Mouse (Mus musculus): Measurements from ENCODE around the gene Aldh6a1. TPM values are rescaled to one million over a fixed set of nuclear protein-coding genes. Genes with fewer than 3 reads are reported as not detected.

Aldh6a1 gene
- total RNA-seq, 1 experiment from 2014 or later, result 22.3 TPM

DNA sequence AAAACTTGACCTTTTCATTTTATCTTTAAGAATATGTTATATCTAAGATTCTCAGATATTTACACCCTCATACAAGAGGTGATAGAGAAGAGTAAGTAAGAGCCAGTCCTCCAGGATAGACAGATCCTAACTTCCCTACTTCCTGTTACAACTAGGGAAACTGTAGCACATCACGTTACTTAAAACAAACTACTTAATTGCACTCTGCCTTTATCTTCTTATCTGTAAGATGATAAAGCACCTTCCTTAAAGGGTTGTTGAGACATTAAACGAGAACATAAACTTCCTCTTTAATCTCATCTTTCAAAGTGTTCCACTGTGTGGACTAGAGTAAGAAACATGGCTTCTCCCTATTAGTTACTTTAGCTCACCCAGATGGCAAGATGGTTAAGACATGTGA is 12.1 kb downstream of the Aldh6a1 start:
- no peak for ATAC-seq (replicated peaks in 1 of 2; ENCODE audit: insufficient read depth in 1 of 2, low FRiP score in 2 of 2, low TSS enrichment in 1 of 2, low read depth in 1 of 2, poor library complexity in 2 of 2, severe bottlenecking in 2 of 2)

DNA sequence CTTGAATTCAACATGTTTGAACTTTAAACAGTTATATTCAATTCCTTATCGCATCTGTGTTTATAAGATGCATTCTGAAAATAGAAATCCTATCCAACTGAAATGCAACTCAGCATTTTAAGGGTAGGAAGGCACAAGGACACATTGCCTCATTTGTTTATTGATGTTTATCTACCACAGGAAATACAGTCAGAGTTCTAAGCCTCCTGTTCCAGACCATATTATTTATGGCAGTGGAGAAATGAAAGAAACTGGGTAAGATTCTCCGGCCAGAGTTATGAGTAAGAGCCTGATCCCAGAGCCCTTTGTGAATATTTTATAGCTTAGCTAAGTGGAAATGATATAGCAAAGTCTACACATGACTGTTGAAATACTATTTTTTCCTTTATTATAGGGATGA is 21.0 kb downstream of the Aldh6a1 start:
- no peak for ATAC-seq (replicated peaks in 1 of 2; ENCODE audit: insufficient read depth in 1 of 2, low FRiP score in 2 of 2, low TSS enrichment in 1 of 2, low read depth in 1 of 2, poor library complexity in 2 of 2, severe bottlenecking in 2 of 2)

DNA sequence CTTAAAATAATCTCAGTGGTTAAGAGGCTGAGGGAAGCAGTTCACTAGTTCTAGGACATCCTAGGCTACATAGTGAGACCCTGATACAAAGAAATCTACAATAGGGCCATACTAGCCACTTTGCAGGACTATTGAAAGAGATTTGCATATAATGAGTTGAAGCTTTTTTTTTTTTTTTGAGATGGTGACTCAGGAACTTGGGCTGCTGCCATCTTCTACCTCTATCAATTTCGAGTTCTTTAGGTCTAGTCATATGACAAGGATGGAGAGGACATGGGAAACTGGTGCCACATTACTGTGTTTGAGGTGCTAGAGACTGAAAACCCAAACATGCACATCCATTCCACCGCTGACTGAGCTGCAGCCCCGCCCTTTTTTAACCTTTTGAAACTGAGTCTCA is 26.8 kb downstream of the Aldh6a1 start:
- ATAC-seq (replicated peaks in 1 of 2; ENCODE audit: insufficient read depth in 1 of 2, low FRiP score in 2 of 2, low TSS enrichment in 1 of 2, low read depth in 1 of 2, poor library complexity in 2 of 2, severe bottlenecking in 2 of 2), result no peak

DNA sequence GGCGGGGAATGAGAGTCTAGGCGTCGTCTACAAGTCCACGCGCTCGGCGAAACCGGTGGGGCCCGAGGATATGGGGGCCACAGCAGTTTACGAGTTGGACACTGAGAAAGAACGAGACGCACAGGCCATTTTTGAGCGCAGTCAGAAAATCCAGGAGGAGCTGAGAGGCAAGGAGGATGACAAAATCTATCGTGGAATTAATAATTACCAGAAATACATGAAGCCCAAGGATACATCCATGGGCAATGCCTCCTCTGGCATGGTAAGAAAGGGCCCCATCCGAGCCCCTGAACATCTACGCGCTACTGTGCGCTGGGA is 33.2 kb downstream of the Aldh6a1 start:
- 0 out of 4 replicates have a peak, but pooled peaks of 1 of the 2 experiments have one; percentile 3 for ATAC-seq (replicated peaks in 1 of 2; ENCODE audit: insufficient read depth in 1 of 2, low FRiP score in 2 of 2, low TSS enrichment in 1 of 2, low read depth in 1 of 2, poor library complexity in 2 of 2, severe bottlenecking in 2 of 2)

DNA sequence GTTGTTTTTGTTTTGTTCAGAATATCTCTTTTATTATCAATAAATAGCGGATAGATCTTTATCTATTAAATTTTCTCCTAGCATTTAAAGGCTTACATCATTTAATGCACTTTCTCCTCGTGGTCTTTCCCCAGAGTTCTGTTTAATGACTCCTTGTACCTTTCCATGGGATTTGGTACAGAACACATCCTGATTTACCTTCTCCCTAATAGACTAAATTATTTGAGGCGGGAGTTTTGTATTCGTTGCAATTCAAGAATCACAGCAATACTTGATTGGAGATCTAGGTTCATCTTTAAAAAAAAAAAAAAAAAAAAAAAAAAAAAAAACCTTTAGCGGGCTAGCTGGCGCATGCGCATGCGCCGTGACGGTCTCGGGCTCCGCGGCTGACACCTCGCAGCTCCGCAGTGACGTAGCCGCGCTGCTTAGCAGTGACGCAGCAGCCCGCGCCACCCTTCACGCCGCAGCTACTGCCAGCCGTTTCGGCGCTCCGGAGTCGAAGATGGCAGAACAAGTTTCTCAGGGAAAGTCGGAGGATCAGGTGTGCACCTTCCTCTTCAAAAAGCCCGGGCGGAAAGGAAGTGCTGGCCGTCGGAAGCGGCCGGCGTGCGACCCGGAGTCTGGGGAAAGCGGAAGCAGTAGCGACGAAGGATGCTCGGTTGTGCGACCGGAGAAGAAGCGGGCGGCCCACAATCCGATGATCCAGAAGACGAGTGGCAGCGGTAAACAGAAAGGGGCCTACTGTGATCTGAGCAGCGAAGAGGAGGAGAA is 33.8 kb downstream of the Aldh6a1 start, which contains the start of gene Rnf113a2:
Gene Rnf113a2, plus strand, starts transcription at position 363 of the 771 bp plus-strand sequence.
- ATAC-seq (replicated peaks in 1 of 2; ENCODE audit: insufficient read depth in 1 of 2, low FRiP score in 2 of 2, low TSS enrichment in 1 of 2, low read depth in 1 of 2, poor library complexity in 2 of 2, severe bottlenecking in 2 of 2), result peak; percentile 98 to 99

DNA sequence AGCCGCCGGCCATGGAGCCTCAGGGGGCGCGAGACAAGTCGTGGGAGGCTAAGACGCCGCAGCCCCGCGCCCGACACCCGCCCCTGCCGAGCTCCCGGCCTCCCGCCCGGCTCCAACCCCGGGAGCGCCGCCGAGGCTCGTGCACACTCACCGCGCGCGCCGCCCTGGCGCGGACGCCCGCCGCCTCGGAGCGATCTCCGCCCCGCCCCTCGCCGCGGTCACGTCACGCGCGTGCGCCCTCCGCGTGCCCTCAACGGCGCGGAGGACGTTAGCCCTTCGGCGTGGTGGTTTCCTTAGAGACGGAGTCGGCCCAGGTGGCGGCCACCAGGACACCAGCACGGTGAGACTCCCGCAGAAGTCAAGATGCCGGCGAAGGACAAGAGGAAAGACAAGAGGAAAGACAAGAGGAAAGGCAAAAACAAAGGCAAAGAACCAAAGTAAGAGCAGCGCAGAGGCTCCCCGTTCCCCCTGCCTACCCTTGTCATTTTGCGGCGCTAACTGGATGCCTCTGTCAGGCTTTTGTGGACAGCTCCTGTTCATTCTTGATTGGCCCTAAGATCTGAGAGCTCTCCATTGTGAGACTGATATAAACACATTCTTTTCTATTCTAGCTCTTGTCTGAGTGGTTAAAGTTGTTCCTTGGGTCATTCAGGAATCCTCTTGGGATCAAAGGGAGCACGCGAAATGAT is 41.8 kb downstream of the Aldh6a1 start, which contains the start of the genes Entpd5 and Bbof1:
Gene Entpd5, minus strand, starts transcription at position 211 of the 689 bp plus-strand sequence.
Gene Bbof1, plus strand, starts transcription at position 253 of the 689 bp plus-strand sequence.
- ATAC-seq (replicated peaks in 1 of 2; ENCODE audit: insufficient read depth in 1 of 2, low FRiP score in 2 of 2, low TSS enrichment in 1 of 2, low read depth in 1 of 2, poor library complexity in 2 of 2, severe bottlenecking in 2 of 2), result peak; percentile 77 to 92

DNA sequence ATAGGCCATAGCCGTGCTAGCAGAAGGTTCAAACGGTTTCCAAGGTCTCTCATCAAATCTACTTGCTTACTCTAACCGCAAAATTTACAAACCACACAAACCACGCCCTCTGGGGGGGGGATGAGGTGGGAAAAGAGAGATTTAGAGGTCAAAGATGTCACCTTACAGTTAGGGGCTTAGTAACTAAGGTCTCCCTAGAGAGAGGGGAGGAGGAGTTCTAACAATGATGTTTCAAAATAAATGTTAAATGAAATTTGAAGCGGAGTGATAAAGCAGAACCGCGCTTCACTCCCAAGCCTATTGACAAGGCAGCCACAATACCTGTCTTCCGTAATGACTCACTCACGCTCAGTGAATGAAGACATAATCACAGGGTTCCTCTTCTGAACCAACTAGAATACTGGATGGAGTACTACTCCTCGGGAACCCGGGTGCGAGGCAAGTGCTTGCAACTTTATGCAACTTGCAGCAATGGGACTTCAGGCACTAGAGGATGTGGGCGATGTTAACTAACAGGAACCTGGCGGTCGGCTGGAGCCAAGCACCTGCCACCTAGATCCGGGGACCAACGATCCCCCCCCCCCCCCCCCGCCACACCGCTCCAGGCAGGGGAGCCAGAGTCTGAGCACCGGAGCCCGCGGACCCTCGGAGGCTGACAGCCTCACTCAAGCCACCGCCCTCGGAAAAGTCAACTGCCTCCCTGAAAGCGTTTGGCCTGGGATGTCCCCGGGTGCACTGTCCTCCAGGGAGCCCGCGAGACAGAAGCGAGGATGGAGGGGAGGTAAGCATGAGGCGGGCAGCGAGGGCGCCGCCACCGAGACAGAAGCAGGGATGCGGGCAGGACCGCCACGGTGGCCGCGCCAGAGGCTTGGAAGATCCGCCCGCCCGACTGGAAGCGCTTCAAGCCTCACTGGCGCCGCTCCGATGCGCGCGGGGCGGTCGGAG is 42.7 kb downstream of the Aldh6a1 start:
- ATAC-seq (replicated peaks in 1 of 2; ENCODE audit: insufficient read depth in 1 of 2, low FRiP score in 2 of 2, low TSS enrichment in 1 of 2, low read depth in 1 of 2, poor library complexity in 2 of 2, severe bottlenecking in 2 of 2), result peak; percentile 54 to 74

DNA sequence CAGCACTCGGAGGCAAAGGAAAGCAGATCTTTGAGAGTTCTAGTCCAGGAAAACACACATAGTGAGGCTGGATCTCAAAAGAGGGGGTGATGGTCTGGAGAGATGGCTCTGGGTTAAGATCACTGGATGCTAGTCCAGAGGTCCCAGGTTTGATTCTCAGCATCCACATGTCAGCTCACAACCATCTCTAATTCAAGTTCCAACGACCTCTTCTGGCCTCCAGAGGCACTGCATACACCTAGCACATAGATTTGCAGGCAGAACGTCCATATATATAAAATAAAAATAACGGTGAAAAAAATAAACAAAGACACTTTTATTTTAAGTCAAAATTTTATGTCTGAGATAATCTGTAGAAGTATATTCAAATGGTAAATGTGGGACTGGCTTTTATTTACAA is 43.5 kb downstream of the Aldh6a1 start:
- ATAC-seq (replicated peaks in 1 of 2; ENCODE audit: insufficient read depth in 1 of 2, low FRiP score in 2 of 2, low TSS enrichment in 1 of 2, low read depth in 1 of 2, poor library complexity in 2 of 2, severe bottlenecking in 2 of 2), result no peak

DNA sequence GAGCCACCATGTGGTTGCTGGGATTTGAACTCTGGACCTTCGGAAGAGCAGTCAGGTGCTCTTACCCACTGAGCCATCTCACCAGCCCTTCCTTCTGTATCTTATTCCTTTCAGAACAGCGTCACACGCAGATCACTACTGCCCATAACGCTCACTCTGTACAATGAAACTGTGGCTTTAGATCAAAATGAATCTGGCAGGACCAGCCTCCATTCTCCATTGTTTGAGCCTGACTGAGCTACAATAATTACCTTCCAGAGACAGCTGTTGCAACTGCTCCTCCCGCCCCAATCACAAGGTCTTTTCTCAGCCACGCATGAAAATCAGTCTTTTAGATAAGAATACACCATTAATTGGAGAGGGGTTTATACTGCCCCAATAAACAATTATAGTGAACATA is 46.3 kb downstream of the Aldh6a1 start:
- ATAC-seq (replicated peaks in 1 of 2; ENCODE audit: insufficient read depth in 1 of 2, low FRiP score in 2 of 2, low TSS enrichment in 1 of 2, low read depth in 1 of 2, poor library complexity in 2 of 2, severe bottlenecking in 2 of 2), result no peak

DNA sequence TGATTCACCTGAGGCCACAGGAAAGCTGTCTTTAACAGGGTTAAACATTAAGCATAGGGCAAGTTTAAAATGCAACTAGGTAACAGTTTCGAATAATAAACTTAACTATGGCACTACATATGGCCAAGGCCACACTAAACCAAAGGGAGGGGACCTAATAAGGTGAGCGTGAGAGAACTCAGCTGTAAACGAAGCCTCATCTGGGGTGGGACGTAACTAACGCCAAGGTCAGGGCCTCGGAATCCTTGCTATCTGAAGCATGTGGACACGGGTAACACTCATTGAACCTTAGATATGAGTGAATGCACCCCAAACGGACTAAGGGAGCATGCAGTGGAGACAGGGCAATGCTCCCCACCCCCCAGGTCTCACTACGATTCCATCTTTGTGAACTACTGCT is 47.9 kb downstream of the Aldh6a1 start:
- no peak for ATAC-seq (replicated peaks in 1 of 2; ENCODE audit: insufficient read depth in 1 of 2, low FRiP score in 2 of 2, low TSS enrichment in 1 of 2, low read depth in 1 of 2, poor library complexity in 2 of 2, severe bottlenecking in 2 of 2)

DNA sequence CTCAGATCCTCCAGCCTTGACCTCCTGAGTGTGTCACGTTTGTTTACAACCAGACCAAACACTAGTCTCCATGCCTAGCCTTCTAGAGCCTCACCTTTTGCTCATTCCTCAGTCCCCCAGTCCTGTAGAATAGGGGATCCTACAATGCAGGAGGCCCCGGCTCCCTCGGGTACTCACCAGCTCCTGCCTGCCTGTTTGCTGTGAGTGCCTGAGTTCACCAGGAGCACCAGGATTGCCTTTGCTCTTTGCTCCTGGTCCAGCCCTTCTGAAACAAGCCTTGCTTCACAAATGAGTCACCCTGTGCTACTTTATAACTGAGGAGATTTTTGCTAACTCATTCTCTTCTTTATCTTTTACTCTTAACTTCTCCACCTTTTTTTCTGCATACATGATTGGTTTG is 50.2 kb downstream of the Aldh6a1 start:
- ATAC-seq (replicated peaks in 1 of 2; ENCODE audit: insufficient read depth in 1 of 2, low FRiP score in 2 of 2, low TSS enrichment in 1 of 2, low read depth in 1 of 2, poor library complexity in 2 of 2, severe bottlenecking in 2 of 2), result no peak

DNA sequence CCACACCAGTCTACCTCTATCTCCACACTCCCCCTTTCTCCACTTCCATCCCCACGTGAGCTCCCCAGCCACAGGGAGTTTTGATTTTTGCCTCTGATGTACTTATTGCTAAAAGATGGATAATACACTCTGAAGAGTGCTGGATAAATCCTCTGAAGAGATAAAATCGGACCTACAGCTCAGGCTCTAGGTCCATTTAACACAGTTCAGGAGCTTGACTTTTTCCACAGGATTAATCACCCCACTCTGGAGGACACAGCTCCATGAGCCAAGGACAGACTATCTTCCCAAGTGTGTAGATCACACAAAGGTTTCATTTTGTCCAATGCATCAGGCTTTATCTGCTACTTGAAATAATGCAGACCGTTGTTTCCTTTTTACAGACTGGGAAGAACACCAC is 50.7 kb downstream of the Aldh6a1 start:
- no peak for ATAC-seq (replicated peaks in 1 of 2; ENCODE audit: insufficient read depth in 1 of 2, low FRiP score in 2 of 2, low TSS enrichment in 1 of 2, low read depth in 1 of 2, poor library complexity in 2 of 2, severe bottlenecking in 2 of 2)

DNA sequence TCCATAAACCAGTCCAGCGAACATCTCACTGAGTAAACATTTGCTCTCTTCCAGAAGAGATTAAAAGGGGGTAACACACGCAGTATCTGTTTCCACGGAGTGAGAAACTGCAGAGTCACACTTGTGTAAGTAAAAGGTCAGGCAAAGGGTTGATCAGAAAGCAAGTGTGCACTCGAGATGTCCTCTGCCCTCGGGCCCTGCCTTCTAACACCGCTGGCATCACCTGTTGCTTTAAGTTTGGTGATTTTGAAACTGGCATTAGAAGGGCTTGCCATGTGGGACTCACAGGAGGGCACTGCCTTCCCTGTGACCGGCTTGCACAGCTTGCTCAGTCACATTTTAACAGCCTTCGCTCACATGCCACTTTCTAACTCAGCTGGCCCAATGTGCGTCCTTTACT is 51.1 kb downstream of the Aldh6a1 start:
- no peak for ATAC-seq (replicated peaks in 1 of 2; ENCODE audit: insufficient read depth in 1 of 2, low FRiP score in 2 of 2, low TSS enrichment in 1 of 2, low read depth in 1 of 2, poor library complexity in 2 of 2, severe bottlenecking in 2 of 2)

DNA sequence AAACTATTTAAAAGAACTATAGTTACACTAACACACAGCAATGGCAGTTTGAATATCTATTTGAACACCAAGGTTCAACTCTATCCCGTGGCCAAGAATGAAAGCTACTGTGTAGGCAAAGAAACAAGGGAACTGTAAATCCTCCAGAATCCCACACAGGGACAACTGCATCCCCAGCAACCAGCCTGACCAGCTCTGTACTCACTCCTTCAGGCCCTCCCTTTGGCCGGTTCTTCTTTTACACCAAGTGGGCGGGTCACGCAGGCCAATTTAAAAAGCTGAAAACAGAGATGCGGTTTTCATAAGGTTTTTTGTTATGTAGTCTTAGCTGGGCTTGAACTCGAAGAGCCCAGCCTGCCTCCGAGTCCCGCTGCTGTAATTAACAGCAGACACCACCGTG is 51.7 kb downstream of the Aldh6a1 start:
- ATAC-seq (replicated peaks in 1 of 2; ENCODE audit: insufficient read depth in 1 of 2, low FRiP score in 2 of 2, low TSS enrichment in 1 of 2, low read depth in 1 of 2, poor library complexity in 2 of 2, severe bottlenecking in 2 of 2), result no peak

DNA sequence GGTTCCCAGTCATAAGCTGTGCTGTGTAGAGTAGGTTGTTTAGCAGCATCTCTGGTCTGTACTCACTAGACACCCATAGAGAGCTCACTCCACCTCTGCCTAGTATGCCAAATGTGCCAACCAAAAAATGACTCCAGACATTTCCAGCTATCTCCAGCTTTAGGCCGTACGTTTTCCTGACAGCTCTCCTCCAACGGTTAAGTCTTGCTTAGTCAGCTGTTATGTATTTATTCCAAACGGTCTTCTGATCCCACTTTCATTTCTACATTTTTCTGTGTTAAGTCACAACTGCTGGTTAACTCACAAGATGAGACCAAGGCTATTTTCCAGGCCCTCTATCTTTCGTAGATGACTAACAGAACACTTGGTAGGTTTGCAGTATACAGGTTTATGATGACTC is 52.2 kb downstream of the Aldh6a1 start:
- ATAC-seq (replicated peaks in 1 of 2; ENCODE audit: insufficient read depth in 1 of 2, low FRiP score in 2 of 2, low TSS enrichment in 1 of 2, low read depth in 1 of 2, poor library complexity in 2 of 2, severe bottlenecking in 2 of 2), result no peak

DNA sequence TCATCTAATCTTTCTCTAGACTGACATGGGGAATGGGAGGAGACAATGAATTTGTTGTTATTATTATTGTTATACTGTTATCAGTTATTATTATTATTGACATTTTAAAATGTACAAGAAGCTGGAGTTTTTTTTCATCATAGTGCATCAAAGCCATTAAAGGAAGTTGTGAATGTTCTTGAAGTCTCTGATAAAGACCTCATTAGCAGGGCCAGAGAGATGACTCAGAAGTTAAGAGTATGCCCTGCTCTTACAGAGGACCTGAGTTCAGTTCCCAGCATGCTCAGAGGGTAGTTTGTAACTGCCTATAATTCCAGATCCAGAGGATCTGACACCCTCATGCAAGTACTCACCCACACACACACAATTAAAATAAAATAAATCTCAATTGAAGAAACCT is 53.1 kb downstream of the Aldh6a1 start:
- ATAC-seq (replicated peaks in 1 of 2; ENCODE audit: insufficient read depth in 1 of 2, low FRiP score in 2 of 2, low TSS enrichment in 1 of 2, low read depth in 1 of 2, poor library complexity in 2 of 2, severe bottlenecking in 2 of 2), result no peak

DNA sequence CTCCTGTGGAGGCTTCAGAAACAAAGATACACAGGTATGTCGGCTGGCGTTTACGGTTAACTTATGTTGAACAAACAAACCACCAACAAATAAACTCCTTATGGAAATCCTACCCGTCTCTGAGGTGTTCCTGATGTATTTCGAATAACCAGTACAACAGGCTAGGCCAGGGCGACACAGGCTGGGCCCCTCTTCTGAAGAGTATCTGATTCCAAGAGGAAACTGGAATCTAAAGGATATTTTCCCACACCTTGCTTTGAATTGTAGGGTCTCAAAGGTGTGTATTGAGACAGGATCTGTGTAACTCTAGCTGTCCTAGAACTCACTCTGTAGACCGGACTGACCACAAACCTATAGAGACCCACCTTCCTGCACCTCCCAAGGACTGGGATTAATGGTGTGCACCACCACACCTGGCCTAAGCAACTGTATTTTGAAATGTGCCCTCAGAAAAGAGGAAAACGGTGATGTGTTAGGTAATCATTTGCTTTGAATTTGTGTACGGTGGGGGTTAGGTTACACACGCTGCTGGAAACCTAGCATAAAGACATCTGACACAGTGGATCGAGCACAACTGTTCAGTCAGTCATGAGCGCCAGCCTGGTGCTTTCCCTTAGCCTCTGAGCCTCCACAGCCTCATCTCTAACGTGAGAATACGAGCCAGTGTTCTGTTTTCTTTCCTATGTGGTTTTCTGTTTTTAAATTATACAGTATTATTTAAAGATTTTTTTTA is 53.7 kb downstream of the Aldh6a1 start:
- no peak for ATAC-seq (replicated peaks in 1 of 2; ENCODE audit: insufficient read depth in 1 of 2, low FRiP score in 2 of 2, low TSS enrichment in 1 of 2, low read depth in 1 of 2, poor library complexity in 2 of 2, severe bottlenecking in 2 of 2)

Measured in hematopoietic stem cell, adult 5-6 weeks (primary cell).